In the genomic region with DNA sequence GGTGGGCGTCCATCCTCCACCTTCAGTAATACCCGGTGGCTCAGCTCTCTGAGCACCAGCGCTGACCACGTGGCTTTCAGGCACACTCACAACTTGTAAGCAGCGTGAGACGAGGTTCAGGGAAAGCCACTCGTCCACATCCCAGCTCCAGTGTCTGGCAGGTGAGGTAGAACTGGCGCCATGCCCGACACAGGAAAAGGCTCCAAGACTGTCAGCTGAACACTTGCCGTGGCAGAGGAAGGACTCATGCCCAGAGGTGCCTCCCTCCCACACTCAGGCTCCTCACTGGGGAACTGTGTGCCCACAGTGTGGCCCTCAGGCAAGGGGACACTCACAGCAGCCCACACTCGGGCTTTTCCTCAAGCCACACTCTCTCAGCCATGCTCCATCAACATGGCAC, we compare ENCODE assay signal across 7 mouse cellular contexts. TPM values are rescaled to one million over a fixed set of nuclear protein-coding genes. Genes with fewer than 3 reads are reported as not detected.
DNase-seq lines count a peak whose midpoint lies in the region; ATAC-seq and TF ChIP-seq lines count a peak whose summit lies in the region.

No protein-coding gene starts in this region.

- no peaks in the 10 kb centered on the region for H3K9me3 ChIP-seq in heart, embryonic 11.5 days (replicated peaks; ENCODE audit: control insufficient read depth, low read length)
- H3K9me3 ChIP-seq in limb, embryonic 11.5 days (ENCODE audit: control insufficient read depth, low read length): no peaks in the 10 kb centered on the region
- H3K9me3 ChIP-seq in midbrain, postnatal 0 days (ENCODE audit: low read length): no peaks in the 10 kb centered on the region

- H3K9ac ChIP-seq in heart, embryonic 11.5 days (ENCODE audit: low read depth, low read length): no peak overlapping the region
- H3K9ac ChIP-seq in limb, embryonic 11.5 days (ENCODE audit: low read length): no peak overlapping the region
- no peak overlapping the region for H3K9ac ChIP-seq in midbrain, postnatal 0 days (replicated peaks; ENCODE audit: low read length, poor library complexity, severe bottlenecking)

- no peaks in the 10 kb centered on the region for H3K27me3 ChIP-seq in heart, embryonic 11.5 days (ENCODE audit: control insufficient read depth, insufficient read depth, low read length)
- no peaks in the 10 kb centered on the region for H3K27me3 ChIP-seq in limb, embryonic 11.5 days (ENCODE audit: control insufficient read depth, insufficient read depth, low read length)
- no peaks in the 10 kb centered on the region for H3K27me3 ChIP-seq in midbrain, postnatal 0 days (ENCODE audit: insufficient read depth, low read length)

- WGBS in heart, embryonic 11.5 days (ENCODE audit: insufficient replicate concordance): 74% methylated on average over 11 of the region's 11 CpGs
- 81% methylated on average over 11 of the region's 11 CpGs for WGBS in limb, embryonic 11.5 days
- 72% methylated on average over 11 of the region's 11 CpGs for WGBS in midbrain, postnatal 0 days

- no peak overlapping the region for H3K4me2 ChIP-seq in heart, embryonic 11.5 days
- no peak overlapping the region for H3K4me2 ChIP-seq in limb, embryonic 11.5 days (ENCODE audit: low read depth, severe bottlenecking)
- no peak overlapping the region for H3K4me2 ChIP-seq in midbrain, postnatal 0 days (ENCODE audit: low read depth, low read length, poor library complexity, severe bottlenecking)

- no peak for TF ChIP-seq CTCF in midbrain, postnatal 0 days (IDR thresholded peaks at IDR 0.05)

- H3K36me3 ChIP-seq in heart, embryonic 11.5 days (ENCODE audit: control insufficient read depth, insufficient read depth, low read length): peaks cover 16% of the 10 kb centered on the region
- H3K36me3 ChIP-seq in limb, embryonic 11.5 days (ENCODE audit: control insufficient read depth, insufficient read depth, low read length): peaks cover 18% of the 10 kb centered on the region
- H3K36me3 ChIP-seq in midbrain, postnatal 0 days (ENCODE audit: insufficient read depth, low read length): peaks cover 56% of the 10 kb centered on the region

- peaks cover 78% of the 10 kb centered on the region for H3K4me1 ChIP-seq in heart, embryonic 11.5 days (ENCODE audit: control insufficient read depth, insufficient read depth, low read length)
- peaks cover 38% of the 10 kb centered on the region for H3K4me1 ChIP-seq in limb, embryonic 11.5 days (ENCODE audit: control insufficient read depth, insufficient read depth, low read length)
- no peaks in the 10 kb centered on the region for H3K4me1 ChIP-seq in midbrain, postnatal 0 days (ENCODE audit: insufficient read depth, low read length)

- no peak overlapping the region for H3K4me3 ChIP-seq in heart, embryonic 11.5 days (ENCODE audit: low read depth, low read length)
- H3K4me3 ChIP-seq in limb, embryonic 11.5 days (ENCODE audit: low read depth, low read length): no peak overlapping the region
- no peak overlapping the region for H3K4me3 ChIP-seq in midbrain, postnatal 0 days (ENCODE audit: low read depth, low read length)

- peak; percentile 61 for DNase-seq in testis, postnatal 10 days (ENCODE audit: low spot score)
- no peak for DNase-seq in testis, postnatal 14 days (ENCODE audit: low spot score)
- no peak for DNase-seq in limb, embryonic 11.5 days (ENCODE audit: low spot score)
- DNase-seq in frontal cortex, postnatal 36 days (ENCODE audit: low spot score in 2 of 2): no peak
- DNase-seq in midbrain, postnatal 0 days (ENCODE audit: low spot score): no peak
- DNase-seq in natural killer cell, adult 2 months (ENCODE audit: low spot score in 2 of 2): no peak

- no peak for ATAC-seq in heart, embryonic 11.5 days (replicated peaks; ENCODE audit: insufficient number of reproducible peaks, low FRiP score, low TSS enrichment)
- ATAC-seq in limb, embryonic 11.5 days (ENCODE audit: insufficient number of reproducible peaks, low FRiP score, low TSS enrichment, low read depth): no peak
- no peak for ATAC-seq in midbrain, postnatal 0 days (ENCODE audit: low FRiP score)

- peak overlapping the region; percentile 37; the same call in 1 of the 2 replicates for H3K27ac ChIP-seq in heart, embryonic 11.5 days (ENCODE audit: low read depth, low read length)
- 0 out of 2 replicates have a peak overlapping the region, but pooled peaks have one; percentile 56 for H3K27ac ChIP-seq in limb, embryonic 11.5 days (replicated peaks; ENCODE audit: low read depth, low read length)
- no peak overlapping the region for H3K27ac ChIP-seq in midbrain, postnatal 0 days (ENCODE audit: low read depth, low read length)

RNA-seq across cellular contexts. Expression of a gene that starts 7.1 kb away (rescaled TPM):
- 84.8 and 112 TPM in 2 replicates for polyA plus RNA-seq in heart, embryonic 11.5 days (2014; fragmentation: Nextera tagmentation; extraction: Ambion mirVana)
- 81.9 and 88.6 TPM in 2 replicates for polyA plus RNA-seq in limb, embryonic 11.5 days (2014; fragmentation: Nextera tagmentation; extraction: Ambion mirVana)
- 49.7 and 65.1 TPM in 2 replicates for total RNA-seq in midbrain, postnatal 0 days (2014; rRNA removed)
- 51.8 and 54.5 TPM in 2 replicates for polyA plus RNA-seq in midbrain, postnatal 0 days (2015; fragmentation: Nextera tagmentation; extraction: Ambion mirVana)

RNA-seq across cellular contexts. Expression of a gene that starts 7.2 kb away (rescaled TPM):
- polyA plus RNA-seq in heart, embryonic 11.5 days (2014; fragmentation: Nextera tagmentation; extraction: Ambion mirVana): 43.0 and 54.7 TPM in 2 replicates
- 48.4 and 54.1 TPM in 2 replicates for polyA plus RNA-seq in limb, embryonic 11.5 days (2014; fragmentation: Nextera tagmentation; extraction: Ambion mirVana)
- total RNA-seq in midbrain, postnatal 0 days (2014; rRNA removed): 47.3 and 58.3 TPM in 2 replicates
- polyA plus RNA-seq in midbrain, postnatal 0 days (2015; fragmentation: Nextera tagmentation; extraction: Ambion mirVana): 26.8 and 26.9 TPM in 2 replicates
